Mouse (Mus musculus) forebrain, embryonic 11.5 days (tissue): ENCODE results near the gene Slc16a5. TPM values are rescaled to one million over a fixed set of nuclear protein-coding genes. Genes with fewer than 3 reads are reported as not detected.
"Not testable (repeated sequence)": the region's sequence is repeated elsewhere in the genome, so short reads cannot be mapped to it uniquely, and the experiment has no call there.

Source experiments
- ATAC-seq: fragments of 200-750 bp; cut with Nextera tagmentation; replicated peaks from 2 replicates; pipeline ENCODE4 v1.8.0; 2017; ENCODE audit warnings: moderate TSS enrichment; ENCODE audit not compliant: low FRiP score
- DNase-seq: peaks from one replicate; pipeline ENCODE4 v3.0.0-alpha.2; 2017; ENCODE audit warnings: low spot score
- H3K27ac ChIP-seq: fragments of 300-500 bp; sonication (generic); 2 replicates; pipeline ENCODE4 v1.5.1; 2014; ENCODE audit warnings: low read depth, low read length
- H3K27me3 ChIP-seq: fragments of 300-500 bp; sonication (generic); 2 replicates; pipeline ENCODE4 v1.6.1; 2014; ENCODE audit warnings: mild to moderate bottlenecking, low read length, mixed read lengths; ENCODE audit not compliant: control insufficient read depth, insufficient read depth
- H3K36me3 ChIP-seq: fragments of 300-500 bp; sonication (generic); 2 replicates; pipeline ENCODE4 v1.6.1; 2014; ENCODE audit warnings: mild to moderate bottlenecking, low read length, moderate library complexity, mixed read lengths; ENCODE audit not compliant: control insufficient read depth, insufficient read depth
- H3K4me1 ChIP-seq: fragments of 300-500 bp; sonication (generic); replicated peaks from 2 replicates; pipeline ENCODE4 v1.6.1; 2014; ENCODE audit warnings: low read length, mixed read lengths; ENCODE audit not compliant: control insufficient read depth, insufficient read depth
- H3K4me2 ChIP-seq: fragments of 300-500 bp; sonication (generic); 2 replicates; pipeline ENCODE4 v1.6.1; 2014; ENCODE audit warnings: low read depth, mild to moderate bottlenecking, low read length, moderate library complexity, mixed read lengths; ENCODE audit not compliant: severe bottlenecking
- H3K4me3 ChIP-seq: fragments of 300-500 bp; sonication (generic); 2 replicates; pipeline ENCODE4 v1.5.1; 2014; ENCODE audit warnings: low read depth, low read length
- H3K9ac ChIP-seq: fragments of 300-500 bp; sonication (generic); 2 replicates; pipeline ENCODE4 v1.6.1; 2014; ENCODE audit warnings: low read length
- H3K9me3 ChIP-seq: fragments of 300-500 bp; sonication (generic); 2 replicates; pipeline ENCODE4 v1.6.1; 2016; ENCODE audit warnings: low read length, mixed read lengths; ENCODE audit not compliant: control insufficient read depth
- WGBS: fragments of 180-500 bp; shearing (Covaris S2); extraction: QIAGEN DNeasy Blood & Tissue Kit; methylation state at CpG from one replicate; pipeline ENCODE4 v1.1.7; 2014; 5-methylcytosine and 5-hydroxymethylcytosine counted together
- polyA plus RNA-seq: library from polyadenylated mRNA; unstranded; fragments of >200 nt; fragmentation: Nextera tagmentation; extraction: Ambion mirVana; gene quantifications from 2 replicates; pipeline ENCODE4 v1.2.1, GENCODE M21; 2014

Slc16a5 gene
- polyA plus RNA-seq, 1 experiment from 2014 or later: 0.16 TPM

GRCm38 (mm10) chr11:115452281-115452860 lies 9.9 kb upstream of the Slc16a5 start:
- Histone ChIP-seq H3K4me2 (no peak overlapping the region), H3K9me3 (no peaks in the 10 kb centered on the region), H3K27me3 (no peaks in the 10 kb centered on the region), H3K4me3 (no peak overlapping the region), H3K27ac (no peak overlapping the region), H3K9ac (no peak overlapping the region), H3K4me1 (no peaks in the 10 kb centered on the region), H3K36me3 (no peaks in the 10 kb centered on the region)
- ATAC-seq: no peak
- DNase-seq: no peak
- WGBS: 85% methylated on average over 7 of the region's 7 CpGs

GRCm38 (mm10) chr11:115453306-115453705 lies 9.0 kb upstream of the Slc16a5 start:
- 86% methylated on average over 4 of the region's 4 CpGs for WGBS
- H3K27me3 ChIP-seq: no peaks in the 10 kb centered on the region
- no peak overlapping the region for H3K9ac ChIP-seq
- no peak overlapping the region for H3K4me3 ChIP-seq
- no peak overlapping the region for H3K4me2 ChIP-seq
- H3K9me3 ChIP-seq: no peaks in the 10 kb centered on the region
- no peaks in the 10 kb centered on the region for H3K4me1 ChIP-seq
- ATAC-seq: no peak
- no peaks in the 10 kb centered on the region for H3K36me3 ChIP-seq
- no peak for DNase-seq
- no peak overlapping the region for H3K27ac ChIP-seq

- H3K9ac ChIP-seq, H3K4me1 ChIP-seq, DNase-seq, H3K9me3 ChIP-seq, H3K27me3 ChIP-seq, H3K27ac ChIP-seq, H3K4me2 ChIP-seq, H3K4me3 ChIP-seq, ATAC-seq, H3K36me3 ChIP-seq: not testable (repeated sequence)
- 83% methylated on average over 6 of the region's 6 CpGs for WGBS
Observed at GRCm38 (mm10) chr11:115454822-115455221, 7.5 kb upstream of the Slc16a5 start.

- 86% methylated on average over 15 of the region's 15 CpGs for WGBS
- no peak overlapping the region for H3K27ac ChIP-seq
- no peaks in the 10 kb centered on the region for H3K9me3 ChIP-seq
- no peaks in the 10 kb centered on the region for H3K4me1 ChIP-seq
- H3K27me3 ChIP-seq: no peaks in the 10 kb centered on the region
- no peak overlapping the region for H3K9ac ChIP-seq
- H3K36me3 ChIP-seq: no peaks in the 10 kb centered on the region
- no peak overlapping the region for H3K4me3 ChIP-seq
- no peak overlapping the region for H3K4me2 ChIP-seq
- DNase-seq (no peak), ATAC-seq (no peak)
Observed at GRCm38 (mm10) chr11:115455619-115456018, 6.7 kb upstream of the Slc16a5 start.

GRCm38 (mm10) chr11:115456182-115456581 lies 6.1 kb upstream of the Slc16a5 start:
- ATAC-seq (no peak), DNase-seq (no peak)
- no peaks in the 10 kb centered on the region for H3K27me3 ChIP-seq
- no peaks in the 10 kb centered on the region for H3K4me1 ChIP-seq
- no peak overlapping the region for H3K4me3 ChIP-seq
- no peaks in the 10 kb centered on the region for H3K36me3 ChIP-seq
- 95% methylated on average over 5 of the region's 5 CpGs for WGBS
- H3K4me2 ChIP-seq: no peak overlapping the region
- H3K9me3 ChIP-seq: no peaks in the 10 kb centered on the region
- H3K9ac ChIP-seq: no peak overlapping the region
- no peak overlapping the region for H3K27ac ChIP-seq

GRCm38 (mm10) chr11:115457405-115457804 lies 4.9 kb upstream of the Slc16a5 start:
- H3K4me3 ChIP-seq: no peak overlapping the region
- ATAC-seq (no peak), DNase-seq (no peak)
- H3K27me3 ChIP-seq: no peaks in the 10 kb centered on the region
- no peak overlapping the region for H3K9ac ChIP-seq
- H3K4me1 ChIP-seq: no peaks in the 10 kb centered on the region
- H3K36me3 ChIP-seq: no peaks in the 10 kb centered on the region
- WGBS: 43% methylated on average over 6 of the region's 6 CpGs
- H3K27ac ChIP-seq: no peak overlapping the region
- H3K4me2 ChIP-seq: no peak overlapping the region
- H3K9me3 ChIP-seq: no peaks in the 10 kb centered on the region

- WGBS: 16% methylated on average over 8 of the region's 8 CpGs
- H3K27ac ChIP-seq: no peak overlapping the region
- ATAC-seq: no peak
Observed at GRCm38 (mm10) chr11:115460976-115461375, 1.3 kb upstream of the Slc16a5 start.

GRCm38 (mm10) chr11:115461846-115462242 lies 430 bp upstream of the Slc16a5 start:
- Histone ChIP-seq H3K4me2 (no peak overlapping the region), H3K4me3 (no peak overlapping the region), H3K9ac (no peak overlapping the region), H3K36me3 (no peaks in the 10 kb centered on the region), H3K27ac (no peak overlapping the region), H3K4me1 (no peaks in the 10 kb centered on the region), H3K27me3 (no peaks in the 10 kb centered on the region), H3K9me3 (no peaks in the 10 kb centered on the region)
- WGBS: 78% methylated on average over 5 of the region's 5 CpGs
- DNase-seq (no peak), ATAC-seq (no peak)

More at GRCm38 (mm10) chr11:115460976-115461375, 1.3 kb upstream of the Slc16a5 start:
- H3K4me2 ChIP-seq: no peak overlapping the region
- H3K27me3 ChIP-seq: no peaks in the 10 kb centered on the region
- H3K4me3 ChIP-seq: no peak overlapping the region
- no peak overlapping the region for H3K9ac ChIP-seq
- no peaks in the 10 kb centered on the region for H3K4me1 ChIP-seq
- no peaks in the 10 kb centered on the region for H3K36me3 ChIP-seq
- no peak for DNase-seq
- H3K9me3 ChIP-seq: no peaks in the 10 kb centered on the region

- 80% methylated on average over 11 of the region's 11 CpGs for WGBS
- H3K9me3 ChIP-seq: no peaks in the 10 kb centered on the region
- ATAC-seq: no peak
- no peak overlapping the region for H3K4me3 ChIP-seq
- H3K36me3 ChIP-seq: no peaks in the 10 kb centered on the region
- no peak overlapping the region for H3K9ac ChIP-seq
- H3K27me3 ChIP-seq: no peaks in the 10 kb centered on the region
- no peak for DNase-seq
- H3K4me2 ChIP-seq: no peak overlapping the region
- H3K27ac ChIP-seq: no peak overlapping the region
- no peaks in the 10 kb centered on the region for H3K4me1 ChIP-seq
Observed at GRCm38 (mm10) chr11:115463397-115463796, 1.1 kb downstream of the Slc16a5 start.
